Mouse (Mus musculus) lung, adult 2 months (tissue): ENCODE results near the gene Gm20388.

Experiments
- CTCF ChIP-seq: fragments of 200-500 bp; IDR thresholded peaks from 2 replicates; pipeline ENCODE4 v1.5.1; 2011; ENCODE audit warnings: mild to moderate bottlenecking, low read length, control low read depth; ENCODE audit not compliant: insufficient read depth
- POLR2A ChIP-seq: fragments of 200-500 bp; IDR thresholded peaks from 2 replicates; pipeline ENCODE4 v1.6.1; 2011; ENCODE audit warnings: low read depth, mild to moderate bottlenecking, control low read depth, low read length, borderline replicate concordance; ENCODE audit errors: extremely low read depth

- no peak for TF ChIP-seq CTCF
- no peak for TF ChIP-seq POLR2A
Observed at GRCm38 (mm10) chr8:120270449-120270848, 359.8 kb downstream of the Gm20388 start.
